Mouse (Mus musculus) midbrain, embryonic 13.5 days (tissue): ENCODE results near the gene Mpped2. TPM values are rescaled to one million over a fixed set of nuclear protein-coding genes. Genes with fewer than 3 reads are reported as not detected.
A peak's percentile ranks its signal among the peaks of the same experiment; 100 is the strongest.

Source experiments
- ATAC-seq: fragments of 200-750 bp; cut with Nextera tagmentation; 2 replicates; pipeline ENCODE4 v1.8.0; 2017; ENCODE audit warnings: mild to moderate bottlenecking, moderate TSS enrichment, moderate library complexity
- H3K27ac ChIP-seq: fragments of 300-500 bp; sonication (generic); 2 replicates; pipeline ENCODE4 v1.5.1; 2015; ENCODE audit warnings: inconsistent platforms, mild to moderate bottlenecking, moderate library complexity
- H3K27me3 ChIP-seq: fragments of 300-500 bp; sonication (generic); 2 replicates; pipeline ENCODE4 v1.6.1; 2015; ENCODE audit warnings: mild to moderate bottlenecking, inconsistent platforms
- H3K36me3 ChIP-seq: fragments of 300-500 bp; sonication (generic); 2 replicates; pipeline ENCODE4 v1.6.1; 2015; ENCODE audit warnings: mild to moderate bottlenecking, inconsistent platforms
- H3K4me1 ChIP-seq: fragments of 300-500 bp; sonication (generic); replicated peaks from 2 replicates; pipeline ENCODE4 v1.6.1; 2015; ENCODE audit warnings: inconsistent platforms
- H3K4me2 ChIP-seq: fragments of 300-500 bp; sonication (generic); replicated peaks from 2 replicates; pipeline ENCODE4 v1.6.1; 2015; ENCODE audit warnings: moderate library complexity, mild to moderate bottlenecking, inconsistent platforms
- H3K4me3 ChIP-seq: fragments of 300-500 bp; sonication (generic); replicated peaks from 2 replicates; pipeline ENCODE4 v1.5.1; 2015; ENCODE audit warnings: mild to moderate bottlenecking, inconsistent platforms
- H3K9ac ChIP-seq: fragments of 300-500 bp; sonication (generic); replicated peaks from 2 replicates; pipeline ENCODE4 v1.6.1; 2015; ENCODE audit warnings: mild to moderate bottlenecking, inconsistent platforms
- H3K9me3 ChIP-seq: fragments of 300-500 bp; sonication (generic); 2 replicates; pipeline ENCODE4 v1.6.1; 2016; ENCODE audit warnings: mild to moderate bottlenecking, inconsistent platforms
- WGBS: fragments of 180-500 bp; shearing (Covaris S2); methylation state at CpG from one replicate; pipeline ENCODE4 v1.1.7; 2015; 5-methylcytosine and 5-hydroxymethylcytosine counted together
- polyA plus RNA-seq: library from polyadenylated mRNA; unstranded; fragments of >200 nt; fragmentation: Nextera tagmentation; extraction: Ambion mirVana; gene quantifications from 2 replicates; pipeline ENCODE4 v1.2.1, GENCODE M21; 2015

The Mpped2 gene
- polyA plus RNA-seq, 1 experiment from 2014 or later: 157 TPM

GRCm38 (mm10) chr2:106683185-106683831, 9.8 kb upstream of the Mpped2 start:
- Histone ChIP-seq H3K27me3 (no peaks in the 10 kb centered on the region), H3K27ac (no peak overlapping the region), H3K4me3 (no peak overlapping the region), H3K36me3 (no peaks in the 10 kb centered on the region), H3K9ac (no peak overlapping the region), H3K4me2 (peak overlapping the region; percentile 10; the same call in 1 of the 2 replicates), H3K9me3 (no peaks in the 10 kb centered on the region), H3K4me1 (peaks cover 4% of the 10 kb centered on the region)
- WGBS: 33% methylated on average over 9 of the region's 9 CpGs
- ATAC-seq: 0 out of 2 replicates have a peak, but pooled peaks have one; percentile 65

DNA sequence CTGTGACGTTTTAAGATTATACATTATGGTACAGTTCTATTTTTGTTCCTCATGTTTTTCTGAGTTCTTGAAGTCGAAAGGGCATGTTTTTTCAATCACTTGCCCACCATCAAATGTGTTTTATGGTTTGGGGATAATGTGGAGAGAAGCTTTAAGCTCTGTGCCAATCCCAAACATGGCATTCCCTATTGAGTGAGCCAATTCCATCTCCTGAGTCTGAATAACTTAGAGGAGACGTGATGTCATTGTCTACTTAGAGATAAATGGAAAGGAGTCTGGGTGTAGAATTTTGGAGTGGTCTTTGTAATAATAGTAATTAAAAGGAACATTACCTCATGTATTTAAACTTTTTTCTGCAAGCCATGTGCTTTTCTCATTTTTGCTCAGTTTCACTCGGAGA, 9.2 kb upstream of the Mpped2 start:
- H3K9me3 ChIP-seq: no peaks in the 10 kb centered on the region
- H3K27ac ChIP-seq: no peak overlapping the region
- H3K9ac ChIP-seq: no peak overlapping the region
- no peak overlapping the region for H3K4me3 ChIP-seq
- peak overlapping the region; percentile 10; the same call in 1 of the 2 replicates for H3K4me2 ChIP-seq
- WGBS: 68% methylated on average over 4 of the region's 4 CpGs
- H3K27me3 ChIP-seq: no peaks in the 10 kb centered on the region
- H3K36me3 ChIP-seq: no peaks in the 10 kb centered on the region
- no peak for ATAC-seq
- peaks cover 4% of the 10 kb centered on the region for H3K4me1 ChIP-seq

- WGBS: 3% methylated on average over 6 of the region's 6 CpGs
- Histone ChIP-seq H3K36me3 (no peaks in the 10 kb centered on the region), H3K27me3 (no peaks in the 10 kb centered on the region), H3K9me3 (no peaks in the 10 kb centered on the region), H3K9ac (no peak overlapping the region), H3K4me3 (peak overlapping the region; percentile 79; the same call in 1 of the 2 replicates), H3K4me2 (peak overlapping the region; percentile 94), H3K4me1 (peaks cover 34% of the 10 kb centered on the region), H3K27ac (peak overlapping the region; percentile 64)
- no peak for ATAC-seq
Observed at GRCm38 (mm10) chr2:106691753-106692363, 1.2 kb upstream of the Mpped2 start.

- H3K36me3 ChIP-seq: no peaks in the 10 kb centered on the region
- peaks cover 39% of the 10 kb centered on the region for H3K4me1 ChIP-seq
- peak overlapping the region; percentile 96 for H3K9ac ChIP-seq
- WGBS: 2% methylated on average over 14 of the region's 14 CpGs
- H3K4me2 ChIP-seq: peak overlapping the region; percentile 94
- H3K27me3 ChIP-seq: no peaks in the 10 kb centered on the region
- ATAC-seq: no peak
- H3K9me3 ChIP-seq: no peaks in the 10 kb centered on the region
- peak overlapping the region; percentile 79 for H3K4me3 ChIP-seq
- peak overlapping the region; percentile 100 for H3K27ac ChIP-seq
Observed at GRCm38 (mm10) chr2:106692405-106692782, 675 bp upstream of the Mpped2 start.

DNA sequence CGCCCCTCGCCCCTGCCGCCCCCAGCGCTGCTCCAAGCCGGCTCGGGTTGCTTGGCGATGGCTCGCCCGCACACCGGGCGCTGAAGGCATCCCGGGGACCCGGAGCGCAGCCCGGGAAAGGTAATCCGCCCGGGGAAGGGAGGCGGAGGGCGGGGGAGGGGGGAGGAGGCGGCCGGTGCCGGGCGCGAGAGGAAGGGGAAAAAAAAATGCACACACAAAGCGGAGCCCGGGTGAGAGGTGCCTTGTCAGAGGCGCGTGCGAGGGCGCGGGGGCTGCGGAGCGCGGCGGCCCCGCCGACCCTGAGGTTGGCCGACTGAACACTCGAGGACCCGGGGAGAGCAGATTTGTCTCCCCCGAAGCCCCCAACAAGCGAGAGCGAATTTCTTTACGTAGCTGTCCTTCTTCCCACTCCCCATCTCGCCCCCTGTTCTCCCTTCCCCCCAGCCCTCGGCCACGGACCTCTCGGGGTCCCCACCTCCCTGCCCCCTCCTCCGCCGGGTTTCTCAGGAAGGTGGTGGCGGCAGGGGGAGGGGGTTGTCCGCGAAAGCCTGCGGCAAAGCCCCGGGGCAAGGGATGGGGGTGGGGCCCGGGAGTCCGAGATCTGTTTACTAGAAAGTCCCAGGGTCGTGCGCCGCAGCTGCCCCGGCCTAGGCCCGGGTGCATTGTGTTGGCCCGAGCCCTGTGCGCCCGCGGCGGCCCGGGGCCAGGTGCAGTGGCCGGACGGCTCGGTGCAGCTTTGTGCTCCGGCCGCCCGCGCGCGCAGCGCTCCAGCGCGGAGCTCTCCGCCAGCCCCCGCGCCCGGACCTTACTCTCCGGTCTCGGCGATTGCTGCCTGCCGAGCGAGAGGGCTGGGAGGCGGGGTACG, 865 bp downstream of the Mpped2 start:
- Histone ChIP-seq H3K4me2 (peak overlapping the region; percentile 94), H3K27ac (peak overlapping the region; percentile 100), H3K9me3 (no peaks in the 10 kb centered on the region), H3K4me3 (peak overlapping the region; percentile 79), H3K27me3 (no peaks in the 10 kb centered on the region), H3K36me3 (no peaks in the 10 kb centered on the region), H3K9ac (peak overlapping the region; percentile 96), H3K4me1 (peaks cover 51% of the 10 kb centered on the region)
- peak; percentile 74 for ATAC-seq
- under 1% methylated on average over 87 of the region's 91 CpGs for WGBS

DNA sequence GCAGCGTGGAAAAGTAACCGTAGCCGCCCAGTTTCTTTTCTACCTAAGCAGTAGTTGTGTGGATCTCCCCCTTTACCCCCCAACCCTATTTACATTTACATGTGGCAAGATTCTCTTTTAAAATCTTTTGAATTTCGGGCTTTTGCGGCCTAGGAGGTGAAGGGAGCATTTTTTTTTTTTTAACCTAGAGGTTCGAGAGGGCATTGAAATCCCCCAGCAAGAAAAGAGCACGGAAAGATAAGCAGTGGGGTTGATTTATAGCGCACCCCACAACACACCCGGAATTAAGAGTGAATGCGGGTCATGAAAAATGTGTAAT, 1.5 kb downstream of the Mpped2 start:
- H3K27ac ChIP-seq: peak overlapping the region; percentile 100
- H3K27me3 ChIP-seq: no peaks in the 10 kb centered on the region
- H3K36me3 ChIP-seq: peaks cover 4% of the 10 kb centered on the region; the same call in 1 of the 2 replicates
- peak overlapping the region; percentile 96 for H3K9ac ChIP-seq
- peaks cover 55% of the 10 kb centered on the region for H3K4me1 ChIP-seq
- H3K4me3 ChIP-seq: peak overlapping the region; percentile 79
- no peaks in the 10 kb centered on the region for H3K9me3 ChIP-seq
- H3K4me2 ChIP-seq: peak overlapping the region; percentile 94
- no peak for ATAC-seq
- 0% methylated on average over 10 of the region's 10 CpGs for WGBS

- peaks cover 10% of the 10 kb centered on the region for H3K36me3 ChIP-seq
- ATAC-seq: peak; percentile 51
- H3K4me2 ChIP-seq: peak overlapping the region; percentile 94
- H3K9ac ChIP-seq: peak overlapping the region; percentile 96
- peaks cover 59% of the 10 kb centered on the region for H3K4me1 ChIP-seq
- peak overlapping the region; percentile 100 for H3K27ac ChIP-seq
- peak overlapping the region; percentile 79 for H3K4me3 ChIP-seq
- no peaks in the 10 kb centered on the region for H3K9me3 ChIP-seq
- under 1% methylated on average over 41 of the region's 41 CpGs for WGBS
- H3K27me3 ChIP-seq: no peaks in the 10 kb centered on the region
Observed at GRCm38 (mm10) chr2:106694886-106695733, 2.0 kb downstream of the Mpped2 start.

- H3K9me3 ChIP-seq: no peaks in the 10 kb centered on the region
- no peak for ATAC-seq
- H3K4me3 ChIP-seq: peak overlapping the region; percentile 79
- H3K27me3 ChIP-seq: no peaks in the 10 kb centered on the region
- H3K4me1 ChIP-seq: peaks cover 59% of the 10 kb centered on the region
- peak overlapping the region; percentile 94 for H3K4me2 ChIP-seq
- peak overlapping the region; percentile 96 for H3K9ac ChIP-seq
- peaks cover 15% of the 10 kb centered on the region for H3K36me3 ChIP-seq
- peak overlapping the region; percentile 100 for H3K27ac ChIP-seq
- 2% methylated on average over 13 of the region's 13 CpGs for WGBS
Observed at GRCm38 (mm10) chr2:106695734-106696022, 2.6 kb downstream of the Mpped2 start.

DNA sequence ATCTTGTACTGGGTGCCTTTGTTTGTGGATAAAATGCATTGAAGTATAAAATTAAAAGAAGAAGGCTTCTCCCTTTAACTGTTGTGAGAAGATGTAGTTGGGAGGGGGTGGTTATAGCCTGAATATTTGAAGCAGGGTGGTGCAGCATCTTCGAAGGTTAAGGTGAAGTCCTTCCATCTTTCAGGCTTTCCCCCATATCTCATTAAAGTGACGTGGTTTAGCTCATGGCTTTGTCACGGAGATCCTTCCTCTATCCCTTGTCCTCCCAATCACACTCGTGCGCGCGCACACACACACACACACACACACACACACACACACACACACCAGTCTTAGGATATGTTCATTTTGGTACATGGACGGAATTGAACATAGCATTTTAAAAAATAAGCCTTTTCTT, 3.3 kb downstream of the Mpped2 start:
- Histone ChIP-seq H3K9me3 (no peaks in the 10 kb centered on the region), H3K9ac (peak overlapping the region; percentile 96), H3K4me1 (peaks cover 62% of the 10 kb centered on the region), H3K4me2 (peak overlapping the region; percentile 94), H3K27ac (peak overlapping the region; percentile 21; the same call in 1 of the 2 replicates), H3K36me3 (peaks cover 21% of the 10 kb centered on the region), H3K27me3 (no peaks in the 10 kb centered on the region), H3K4me3 (peak overlapping the region; percentile 79)
- ATAC-seq: no peak
- 64% methylated on average over 8 of the region's 8 CpGs for WGBS

GRCm38 (mm10) chr2:106705664-106706063, 12.6 kb downstream of the Mpped2 start:
- no peak for ATAC-seq
- peaks cover 27% of the 10 kb centered on the region for H3K4me1 ChIP-seq
- no peak overlapping the region for H3K4me3 ChIP-seq
- no peak overlapping the region for H3K27ac ChIP-seq
- WGBS: 86% methylated on average over 5 of the region's 5 CpGs
- peaks cover 31% of the 10 kb centered on the region for H3K36me3 ChIP-seq
- H3K27me3 ChIP-seq: no peaks in the 10 kb centered on the region
- H3K4me2 ChIP-seq: no peak overlapping the region
- H3K9ac ChIP-seq: no peak overlapping the region
- no peaks in the 10 kb centered on the region for H3K9me3 ChIP-seq

DNA sequence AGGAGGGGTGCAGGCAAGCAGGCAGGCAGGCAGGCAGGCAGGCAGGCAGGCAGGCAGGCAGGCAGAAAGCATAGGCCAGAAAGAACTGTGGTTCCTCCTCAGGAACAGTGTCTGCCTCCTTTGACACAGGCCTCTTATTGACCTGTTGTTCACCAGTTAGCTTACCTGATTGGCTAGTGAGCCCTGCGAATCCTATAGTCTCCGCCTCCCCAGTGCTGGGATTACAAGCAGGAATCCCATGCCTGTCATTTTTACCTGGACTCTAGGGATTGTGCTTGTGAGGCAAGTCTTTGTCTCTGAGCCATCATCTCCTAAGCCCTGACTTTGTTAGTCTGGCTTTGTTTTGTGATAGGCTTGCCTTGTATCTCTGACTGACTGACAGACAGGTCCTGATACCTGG, 14.1 kb downstream of the Mpped2 start:
- Histone ChIP-seq H3K4me3 (no peak overlapping the region), H3K4me2 (no peak overlapping the region), H3K36me3 (peaks cover 21% of the 10 kb centered on the region), H3K4me1 (peaks cover 30% of the 10 kb centered on the region), H3K27me3 (no peaks in the 10 kb centered on the region), H3K27ac (0 out of 2 replicates have a peak overlapping the region, but pooled peaks have one; percentile 25), H3K9ac (no peak overlapping the region; the same call in 1 of the 2 replicates), H3K9me3 (no peaks in the 10 kb centered on the region)
- 87% methylated on average over 2 of the region's 2 CpGs for WGBS
- ATAC-seq: 0 out of 2 replicates have a peak, but pooled peaks have one; percentile 25
